Mouse (Mus musculus) MEL (cell line): ENCODE measurements at regions not wholly inside any gene's neighbourhood (a gene's known extent, or its start where the extent isn't known, plus 50 kb on each side); places are given as distances from the start of the nearest gene placed in this dataset.

ENCODE experiments used
- DNase-seq: peaks from one replicate; pipeline ENCODE4 v3.0.0; 2011; ENCODE audit warnings: low read depth, low spot score
- H3K27ac ChIP-seq: 2 replicates; pipeline ENCODE4 v1.5.1; 2012; ENCODE audit warnings: low read depth, mild to moderate bottlenecking, control low read depth, low read length, moderate library complexity; ENCODE audit not compliant: control insufficient read depth
- H3K27me3 ChIP-seq, 2 experiments: fragments of 150-350 bp in 1 of 2; sonication (generic) in 1 of 2; 2 replicates each; pipeline ENCODE4 v1.6.1; 2012; ENCODE audit warnings: low read length in 2 of 2, mild to moderate bottlenecking in 2 of 2, improper control_type of control experiment in 1 of 2, moderate library complexity in 1 of 2; ENCODE audit not compliant: insufficient read depth in 2 of 2, control insufficient read depth in 1 of 2
- H3K36me3 ChIP-seq, 2 experiments: 2 replicates each; pipeline ENCODE4 v1.6.1; 2012 to 2014; ENCODE audit warnings: low read length in 2 of 2, improper control_type of control experiment in 1 of 2, inconsistent platforms in 1 of 2, mild to moderate bottlenecking in 1 of 2; ENCODE audit not compliant: insufficient read depth in 2 of 2, control insufficient read depth in 1 of 2
- H3K4me1 ChIP-seq, 2 experiments: fragments of 150-350 bp in 1 of 2; sonication (generic) in 1 of 2; 2 replicates each; pipeline ENCODE4 v1.6.1; 2012; ENCODE audit warnings: low read length in 2 of 2, improper control_type of control experiment in 1 of 2, mild to moderate bottlenecking in 1 of 2; ENCODE audit not compliant: insufficient read depth in 2 of 2, control insufficient read depth in 1 of 2
- H3K4me3 ChIP-seq, 2 experiments: fragments of 150-350 bp in 1 of 2; sonication (generic) in 1 of 2; 2 replicates each; pipeline ENCODE4 v1.5.1; 2012; ENCODE audit warnings: low read depth in 2 of 2, low read length in 2 of 2, mild to moderate bottlenecking in 2 of 2, moderate library complexity in 2 of 2, control low read depth in 1 of 2, improper control_type of control experiment in 1 of 2; ENCODE audit not compliant: control insufficient read depth in 1 of 2, insufficient read depth in 1 of 2
- H3K79me2 ChIP-seq: 2 replicates; pipeline ENCODE4 v1.6.1; 2012; ENCODE audit warnings: mild to moderate bottlenecking, low read length, moderate library complexity; ENCODE audit not compliant: control insufficient read depth, poor library complexity, insufficient read depth
- H3K9ac ChIP-seq: 2 replicates; pipeline ENCODE4 v1.6.1; 2012; ENCODE audit warnings: low read depth, mild to moderate bottlenecking, control low read depth, low read length, moderate library complexity; ENCODE audit not compliant: control insufficient read depth, poor library complexity, severe bottlenecking
- H3K9me3 ChIP-seq: fragments of 150-350 bp; sonication (generic); replicated peaks from 2 replicates; pipeline ENCODE4 v1.6.1; 2012; ENCODE audit warnings: mild to moderate bottlenecking, low read length, improper control_type of control experiment, moderate library complexity; ENCODE audit not compliant: insufficient read depth
- CHD1 ChIP-seq: IDR thresholded peaks from 2 replicates; pipeline ENCODE4 v1.6.1; 2012; ENCODE audit warnings: low read depth, mild to moderate bottlenecking, inconsistent platforms, low read length, improper control_type of control experiment
- CTCF ChIP-seq, 3 experiments: IDR thresholded peaks in 2 of 3; conservative IDR thresholded peaks in 1 of 3; 2 replicates each; pipeline ENCODE4 v1.5.1; 2011 to 2012; ENCODE audit warnings: low read length in 3 of 3, low read depth in 2 of 3, mild to moderate bottlenecking in 2 of 3, improper control_type of control experiment in 1 of 3, inconsistent platforms in 1 of 3, mixed read lengths in 1 of 3, moderate library complexity in 1 of 3; ENCODE audit not compliant: control insufficient read depth in 1 of 3, insufficient read depth in 1 of 3, poor library complexity in 1 of 3, severe bottlenecking in 1 of 3
- EP300 ChIP-seq, 2 experiments: IDR thresholded peaks; 2 replicates each; pipeline ENCODE4 v1.6.1; 2011; ENCODE audit warnings: improper control_type of control experiment in 2 of 2, low read length in 2 of 2, low read depth in 1 of 2, mild to moderate bottlenecking in 1 of 2
- ETS1 ChIP-seq: IDR thresholded peaks from 2 replicates; pipeline ENCODE4 v1.6.1; 2012; ENCODE audit warnings: low read depth, mild to moderate bottlenecking, inconsistent platforms, low read length, improper control_type of control experiment, moderate library complexity
- GABPA ChIP-seq: IDR thresholded peaks from 2 replicates; pipeline ENCODE4 v1.6.1; 2012; ENCODE audit warnings: low read depth, mild to moderate bottlenecking, inconsistent platforms, low read length, improper control_type of control experiment, moderate library complexity
- GATA1 ChIP-seq: IDR thresholded peaks from 2 replicates; pipeline ENCODE4 v1.6.1; 2011; ENCODE audit warnings: low read depth, low read length, improper control_type of control experiment
- HCFC1 ChIP-seq: IDR thresholded peaks from 2 replicates; pipeline ENCODE4 v1.6.1; 2012; ENCODE audit warnings: low read depth, mild to moderate bottlenecking, inconsistent platforms, low read length, improper control_type of control experiment, moderate library complexity
- JUND ChIP-seq: IDR thresholded peaks from 2 replicates; pipeline ENCODE4 v1.6.1; 2011; ENCODE audit warnings: low read depth, mild to moderate bottlenecking, improper control_type of control experiment, low read length
- MAFK ChIP-seq: IDR thresholded peaks from 2 replicates; pipeline ENCODE4 v1.6.1; 2011; ENCODE audit warnings: low read depth, mild to moderate bottlenecking, low read length, improper control_type of control experiment, borderline replicate concordance
- MAX ChIP-seq: IDR thresholded peaks from 2 replicates; pipeline ENCODE4 v1.6.1; 2011; ENCODE audit warnings: low read length, improper control_type of control experiment
- MAZ ChIP-seq: IDR thresholded peaks from 2 replicates; pipeline ENCODE4 v1.6.1; 2012; ENCODE audit warnings: low read depth, mild to moderate bottlenecking, inconsistent platforms, low read length, improper control_type of control experiment
- MXI1 ChIP-seq: IDR thresholded peaks from 2 replicates; pipeline ENCODE4 v1.6.1; 2011; ENCODE audit warnings: mild to moderate bottlenecking, low read depth, low read length, improper control_type of control experiment
- MYB ChIP-seq: IDR thresholded peaks from 2 replicates; pipeline ENCODE4 v1.6.1; 2011; ENCODE audit warnings: mild to moderate bottlenecking, low read depth, low read length, improper control_type of control experiment
- MYC ChIP-seq: IDR thresholded peaks from 2 replicates; pipeline ENCODE4 v1.6.1; 2011; ENCODE audit warnings: low read depth, mild to moderate bottlenecking, low read length, improper control_type of control experiment, moderate library complexity
- POLR2A ChIP-seq, 2 experiments: IDR thresholded peaks; 2 replicates each; pipeline ENCODE4 v1.6.1; 2011 to 2012; ENCODE audit warnings: low read length in 2 of 2, mild to moderate bottlenecking in 2 of 2, control low read depth in 1 of 2, improper control_type of control experiment in 1 of 2, low read depth in 1 of 2, moderate library complexity in 1 of 2; ENCODE audit not compliant: control insufficient read depth in 1 of 2, insufficient read depth in 1 of 2, poor library complexity in 1 of 2
- POLR2AphosphoS5 ChIP-seq: IDR thresholded peaks from 2 replicates; pipeline ENCODE4 v1.6.1; 2012; ENCODE audit warnings: low read depth, borderline replicate concordance, mild to moderate bottlenecking, inconsistent platforms, low read length, moderate library complexity, mixed read lengths
- RAD21 ChIP-seq: IDR thresholded peaks from 2 replicates; pipeline ENCODE4 v1.6.1; 2011; ENCODE audit warnings: mild to moderate bottlenecking, low read depth, low read length, improper control_type of control experiment
- RCOR1 ChIP-seq: IDR thresholded peaks from 2 replicates; pipeline ENCODE4 v1.6.1; 2012; ENCODE audit warnings: low read depth, mild to moderate bottlenecking, inconsistent platforms, low read length, improper control_type of control experiment
- SIN3A ChIP-seq: IDR thresholded peaks from 2 replicates; pipeline ENCODE4 v1.6.1; 2012; ENCODE audit warnings: low read length, improper control_type of control experiment, inconsistent platforms
- TBP ChIP-seq: IDR thresholded peaks from 2 replicates; pipeline ENCODE4 v1.8.0; 2011; ENCODE audit warnings: low read depth, low read length, improper control_type of control experiment
- TCF12 ChIP-seq: IDR thresholded peaks from 2 replicates; pipeline ENCODE4 v1.6.1; 2014; ENCODE audit warnings: low read depth, mild to moderate bottlenecking, inconsistent platforms, low read length, improper control_type of control experiment, moderate library complexity
- UBTF ChIP-seq: IDR thresholded peaks from 2 replicates; pipeline ENCODE4 v1.6.1; 2012; ENCODE audit warnings: low read depth, mild to moderate bottlenecking, inconsistent platforms, low read length, improper control_type of control experiment, moderate library complexity, borderline replicate concordance; ENCODE audit not compliant: insufficient read depth
- USF1 ChIP-seq: IDR thresholded peaks from 2 replicates; pipeline ENCODE4 v1.6.1; 2014; ENCODE audit warnings: low read depth, mild to moderate bottlenecking, inconsistent platforms, low read length, improper control_type of control experiment, moderate library complexity
- USF2 ChIP-seq, 2 experiments: IDR thresholded peaks; 2 replicates each; pipeline ENCODE4 v1.6.1; 2011 to 2012; ENCODE audit warnings: improper control_type of control experiment in 2 of 2, low read length in 2 of 2, borderline replicate concordance in 1 of 2, inconsistent platforms in 1 of 2, low read depth in 1 of 2, mild to moderate bottlenecking in 1 of 2; ENCODE audit not compliant: insufficient read depth in 1 of 2
- ZKSCAN1 ChIP-seq: IDR thresholded peaks from 2 replicates; pipeline ENCODE4 v1.6.1; 2012; ENCODE audit warnings: low read depth, mild to moderate bottlenecking, inconsistent platforms, low read length, improper control_type of control experiment, moderate library complexity
- ZMIZ1 ChIP-seq: IDR thresholded peaks from 2 replicates; pipeline ENCODE4 v1.6.1; 2012; ENCODE audit warnings: low read depth, mild to moderate bottlenecking, inconsistent platforms, low read length, improper control_type of control experiment, moderate library complexity
- ZNF384 ChIP-seq: IDR thresholded peaks from 2 replicates; pipeline ENCODE4 v1.6.1; 2012; ENCODE audit warnings: low read depth, mild to moderate bottlenecking, inconsistent platforms, low read length, improper control_type of control experiment

- Histone ChIP-seq H3K27ac (no peak overlapping the region), H3K9ac (no peak overlapping the region), H3K9me3 (no peaks in the 10 kb centered on the region), H3K4me1 (no peaks in the 10 kb centered on the region), H3K36me3 (no peaks in the 10 kb centered on the region), H3K27me3 (no peaks in the 10 kb centered on the region), H3K4me3 (no peak overlapping the region), H3K79me2 (no peaks in the 10 kb centered on the region)
- TF ChIP-seq JUND (no peak), ZKSCAN1 (no peak), RAD21 (no peak), ZNF384 (no peak), POLR2AphosphoS5 (no peak), MYC (no peak), HCFC1 (no peak), ETS1 (no peak), GABPA (no peak), POLR2A (IDR thresholded peaks at IDR 0.05; ENCODE audit: control insufficient read depth in 1 of 2, insufficient read depth in 1 of 2, low read depth in 1 of 2, low read length in 2 of 2, poor library complexity in 1 of 2) (no peak), ZMIZ1 (no peak), GATA1 (no peak), UBTF (no peak), CHD1 (no peak)
- DNase-seq: no peak
Measured at GRCm38 (mm10) chr10:30265129-30265528, 64.8 kb upstream of the Cenpw start.

- TF ChIP-seq MAFK: no peak
- TF ChIP-seq USF1: no peak
- no peak for TF ChIP-seq MAZ
- no peak for TF ChIP-seq GABPA
- TF ChIP-seq USF2 (IDR thresholded peaks at IDR 0.05; ENCODE audit: borderline replicate concordance in 1 of 2, insufficient read depth in 1 of 2, low read depth in 1 of 2, low read length in 2 of 2): no peak
- TF ChIP-seq MYB: no peak
- TF ChIP-seq RAD21: no peak
- TF ChIP-seq RCOR1: no peak
- no peak for TF ChIP-seq TCF12
- TF ChIP-seq MAX: no peak
- TF ChIP-seq EP300 (IDR thresholded peaks at IDR 0.05; ENCODE audit: low read depth in 1 of 2, low read length in 2 of 2): no peak
- no peak for TF ChIP-seq TBP
- no peak for TF ChIP-seq UBTF
- TF ChIP-seq ZMIZ1: no peak
- no peak for TF ChIP-seq MXI1
- TF ChIP-seq CTCF (IDR thresholded peaks at IDR 0.05 in 2 of 3, conservative IDR thresholded peaks at IDR 0.05 in 1 of 3; ENCODE audit: control insufficient read depth in 1 of 3, insufficient read depth in 1 of 3, low read depth in 2 of 3, low read length in 3 of 3, poor library complexity in 1 of 3, severe bottlenecking in 1 of 3): no peak
- TF ChIP-seq SIN3A: no peak
- no peaks in the 10 kb centered on the region for H3K36me3 ChIP-seq
- H3K4me3 ChIP-seq: no peak overlapping the region
- H3K4me1 ChIP-seq: no peaks in the 10 kb centered on the region
- no peak overlapping the region for H3K27ac ChIP-seq
- no peaks in the 10 kb centered on the region for H3K27me3 ChIP-seq
- H3K79me2 ChIP-seq: no peaks in the 10 kb centered on the region
- no peaks in the 10 kb centered on the region for H3K9me3 ChIP-seq
- no peak for DNase-seq
- no peak overlapping the region for H3K9ac ChIP-seq
Measured at GRCm38 (mm10) chr10:30259716-30260115, 59.4 kb upstream of the Cenpw start.
